Mouse (Mus musculus): ENCODE results near the gene Naxd. TPM values are rescaled to one million over a fixed set of nuclear protein-coding genes. Genes with fewer than 3 reads are reported as not detected.

Gene Naxd
- total and polyA plus RNA-seq, 3 experiments = 54.8 to 72.3 TPM; not detected in 1

DNA sequence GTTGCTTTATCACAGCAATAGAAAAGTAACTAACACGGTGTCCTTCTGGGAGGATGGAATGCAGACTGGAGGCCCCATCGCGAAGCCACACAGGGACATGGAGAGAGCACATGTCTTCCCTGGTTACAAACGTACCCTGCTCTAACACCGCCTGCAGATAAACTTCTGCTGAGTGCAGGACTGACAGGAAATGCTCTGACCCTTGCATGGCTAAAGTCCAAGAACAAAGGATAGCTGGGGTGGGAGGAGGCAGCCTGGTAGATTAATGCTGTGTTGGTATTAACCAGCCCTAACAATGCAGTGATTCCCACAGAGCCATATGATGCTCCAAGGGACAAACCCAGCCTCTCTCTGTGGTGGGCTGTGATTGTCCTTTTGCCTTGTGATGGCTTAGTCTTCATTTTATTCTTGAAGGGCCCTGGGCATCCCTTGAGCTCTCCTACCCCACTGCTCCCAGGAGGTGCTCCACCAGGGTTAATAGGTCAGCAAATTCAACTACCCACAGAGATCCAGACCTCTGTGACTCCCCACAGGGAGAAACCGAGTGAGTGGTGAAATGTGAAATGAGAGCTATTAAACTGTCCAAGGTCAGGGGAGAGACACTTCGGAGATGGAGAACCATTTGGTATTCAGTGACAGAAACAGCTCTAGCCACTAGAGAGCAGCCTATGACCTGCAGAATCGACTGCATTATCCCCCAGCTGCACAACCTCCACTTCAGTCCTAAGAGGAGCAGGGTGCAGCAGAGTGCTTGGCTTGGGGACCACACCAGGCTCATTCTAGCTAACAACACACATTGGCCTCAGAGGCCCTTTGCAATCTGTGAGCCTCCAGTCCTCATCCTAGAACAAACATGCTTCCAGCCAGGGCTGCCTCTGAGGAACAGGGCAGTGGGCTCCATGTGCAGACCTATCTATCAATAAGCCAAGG is 46.9 kb upstream of the Naxd start:
- H3K4me1 ChIP-seq (ENCODE audit: control insufficient read depth in 1 of 2, insufficient read depth in 2 of 2, low read length in 2 of 2) = peaks cover 0 to 7% of the 10 kb centered on the region in 2 experiments; a peak in 1 of 4 replicates
- no peak for DNase-seq (ENCODE audit: low read depth, low spot score)
- no peaks in the 10 kb centered on the region for H3K9me3 ChIP-seq (replicated peaks; ENCODE audit: insufficient read depth, low read length)
- peaks cover 0 to 7% of the 10 kb centered on the region in 2 experiments; a peak in 2 of 4 replicates for H3K36me3 ChIP-seq (ENCODE audit: control insufficient read depth in 1 of 2, insufficient read depth in 2 of 2, low read length in 2 of 2)
- H3K27me3 ChIP-seq (ENCODE audit: control insufficient read depth in 1 of 2, insufficient read depth in 2 of 2, low read length in 2 of 2) = no peaks in the 10 kb centered on the region
- TF ChIP-seq ETS1 (IDR thresholded peaks at IDR 0.05; ENCODE audit: low read depth, low read length) (no peak), USF1 (IDR thresholded peaks at IDR 0.05; ENCODE audit: low read depth, low read length) (no peak), HCFC1 (IDR thresholded peaks at IDR 0.05; ENCODE audit: low read depth, low read length) (no peak), TCF12 (IDR thresholded peaks at IDR 0.05; ENCODE audit: low read depth, low read length) (no peak), ELF1 (IDR thresholded peaks at IDR 0.05; ENCODE audit: low read depth, low read length) (no peak), TBP (IDR thresholded peaks at IDR 0.05; ENCODE audit: low read depth, low read length) (no peak), RCOR1 (IDR thresholded peaks at IDR 0.05; ENCODE audit: low read depth, low read length) (no peak), TAL1 (IDR thresholded peaks at IDR 0.05; ENCODE audit: low read length) (no peak), ZC3H11A (IDR thresholded peaks at IDR 0.05; ENCODE audit: low read depth, low read length) (no peak), RAD21 (IDR thresholded peaks at IDR 0.05; ENCODE audit: low read depth, low read length) (peak; percentile 40), BHLHE40 (IDR thresholded peaks at IDR 0.05; ENCODE audit: borderline replicate concordance, low read depth, low read length) (no peak), CTCF (IDR thresholded peaks at IDR 0.05 in 2 of 3, conservative IDR thresholded peaks at IDR 0.05 in 1 of 3; ENCODE audit: control insufficient read depth in 1 of 3, insufficient read depth in 1 of 3, low read depth in 2 of 3, low read length in 3 of 3, poor library complexity in 1 of 3, severe bottlenecking in 1 of 3) (peak in 1 of 3 experiments; percentile 25; a peak in 1 of 6 replicates), CHD2 (IDR thresholded peaks at IDR 0.05; ENCODE audit: low read length) (no peak)
- no peak overlapping the region for H3K4me3 ChIP-seq (ENCODE audit: control insufficient read depth in 1 of 2, insufficient read depth in 1 of 2, low read depth in 2 of 2, low read length in 2 of 2)
- H3K79me2 ChIP-seq (ENCODE audit: control insufficient read depth, insufficient read depth, low read length, poor library complexity) = no peaks in the 10 kb centered on the region
- H3K9ac ChIP-seq (ENCODE audit: control insufficient read depth, low read depth, low read length, poor library complexity, severe bottlenecking) = no peak overlapping the region
- no peak overlapping the region for H3K27ac ChIP-seq (ENCODE audit: control insufficient read depth, low read depth, low read length)

GRCm38 (mm10) chr8:11452152-11452551 is 45.2 kb upstream of the Naxd start:
- TF ChIP-seq USF1 (IDR thresholded peaks at IDR 0.05; ENCODE audit: low read depth, low read length) = no peak
- TF ChIP-seq SMC3 (IDR thresholded peaks at IDR 0.05; ENCODE audit: low read depth, low read length) = no peak
- no peak for TF ChIP-seq POLR2AphosphoS2 (IDR thresholded peaks at IDR 0.05; ENCODE audit: low read length)
- TF ChIP-seq ZKSCAN1 (IDR thresholded peaks at IDR 0.05; ENCODE audit: low read depth, low read length) = no peak
- no peak for TF ChIP-seq TBP (IDR thresholded peaks at IDR 0.05; ENCODE audit: low read depth, low read length)
- TF ChIP-seq UBTF (IDR thresholded peaks at IDR 0.05; ENCODE audit: borderline replicate concordance, insufficient read depth, low read depth, low read length) = no peak
- TF ChIP-seq ZC3H11A (IDR thresholded peaks at IDR 0.05; ENCODE audit: low read depth, low read length) = no peak
- no peak for TF ChIP-seq KAT2A (conservative IDR thresholded peaks at IDR 0.05; ENCODE audit: low read depth, low read length)
- DNase-seq (ENCODE audit: low read depth, low spot score) = no peak
- no peak overlapping the region for H3K9ac ChIP-seq (ENCODE audit: control insufficient read depth, low read depth, low read length, poor library complexity, severe bottlenecking)
- H3K27me3 ChIP-seq (ENCODE audit: control insufficient read depth in 1 of 2, insufficient read depth in 2 of 2, low read length in 2 of 2) = no peaks in the 10 kb centered on the region
- no peaks in the 10 kb centered on the region for H3K79me2 ChIP-seq (ENCODE audit: control insufficient read depth, insufficient read depth, low read length, poor library complexity)
- H3K36me3 ChIP-seq (ENCODE audit: control insufficient read depth in 1 of 2, insufficient read depth in 2 of 2, low read length in 2 of 2) = peaks cover 0 to 7% of the 10 kb centered on the region in 2 experiments; a peak in 2 of 4 replicates
- no peak overlapping the region for H3K27ac ChIP-seq (ENCODE audit: control insufficient read depth, low read depth, low read length)
- peaks cover 0 to 7% of the 10 kb centered on the region in 2 experiments; a peak in 1 of 4 replicates for H3K4me1 ChIP-seq (ENCODE audit: control insufficient read depth in 1 of 2, insufficient read depth in 2 of 2, low read length in 2 of 2)
- no peak overlapping the region for H3K4me3 ChIP-seq (ENCODE audit: control insufficient read depth in 1 of 2, insufficient read depth in 1 of 2, low read depth in 2 of 2, low read length in 2 of 2)
- H3K9me3 ChIP-seq (replicated peaks; ENCODE audit: insufficient read depth, low read length) = no peaks in the 10 kb centered on the region

All from MEL (cell line).